Mouse (Mus musculus) layer of hippocampus, postnatal 10 days (tissue): ENCODE data around the gene Srrd. TPM values are rescaled to one million over a fixed set of nuclear protein-coding genes. Genes with fewer than 3 reads are reported as not detected.

Experiments used
- DNase-seq, 2 experiments: peaks; one replicate each; pipeline ENCODE4 v3.0.0; 2021; ENCODE audit warnings: low spot score in 2 of 2
- long read RNA-seq: library from polyadenylated mRNA; stranded (forward); transcript quantifications from one replicate; pipeline ENCODE4 v2.0.0, GENCODE M21; 2023
- total RNA-seq, 2 experiments: library from RNA; stranded (reverse); gene quantifications; 2 replicates each; pipeline ENCODE4 v1.2.3; 2021

Gene Srrd
- 10 to 100 TPM; 26.8 to 27.4 TPM for total RNA-seq
- long read RNA-seq, partial matches to known transcripts, result 21 of 46 reads
- long read RNA-seq, other reads (novel, unspliced or antisense), result 17 of 46 reads

GRCm38 (mm10) chr5:112342463-112343204 lies at the start of gene Srrd, which contains the start of gene Hps4:
Srrd (minus strand) TSS chr5:112343040.
Hps4 (plus strand) TSS chr5:112343083.
- DNase-seq, result peak; percentile 93 to 96

DNA sequence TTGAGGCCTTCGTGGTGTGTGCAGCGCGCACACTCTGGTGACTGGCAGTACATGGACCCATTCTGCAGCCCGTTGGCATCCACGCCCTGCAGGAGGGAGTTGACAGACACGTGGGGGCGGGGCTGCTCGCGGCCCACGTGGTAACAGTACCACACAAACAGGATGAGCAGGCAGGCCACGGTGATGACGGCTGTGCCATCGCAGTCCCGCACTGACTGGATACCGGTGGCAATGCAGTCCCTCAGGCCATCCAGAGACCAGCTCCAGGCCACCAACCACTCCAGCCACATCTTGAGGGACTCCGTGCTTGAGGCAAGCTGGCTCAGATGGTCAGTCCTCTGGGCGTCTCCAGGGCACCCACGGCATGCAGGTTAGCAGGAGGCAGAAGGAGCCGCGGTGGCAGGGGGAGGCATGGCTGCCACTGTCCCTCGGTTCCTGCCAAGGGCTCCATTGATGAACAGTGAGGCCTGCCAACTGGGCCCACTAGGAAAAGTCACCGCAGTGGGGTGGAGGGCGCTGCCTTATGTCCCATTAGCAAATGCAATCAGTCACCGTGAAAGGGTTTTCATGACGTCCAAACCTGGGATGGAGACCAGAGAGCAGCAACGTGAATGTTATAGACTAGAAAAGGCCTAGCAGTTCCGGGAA lies 49.0 kb upstream of the Srrd start:
- DNase-seq, result no peak

DNA sequence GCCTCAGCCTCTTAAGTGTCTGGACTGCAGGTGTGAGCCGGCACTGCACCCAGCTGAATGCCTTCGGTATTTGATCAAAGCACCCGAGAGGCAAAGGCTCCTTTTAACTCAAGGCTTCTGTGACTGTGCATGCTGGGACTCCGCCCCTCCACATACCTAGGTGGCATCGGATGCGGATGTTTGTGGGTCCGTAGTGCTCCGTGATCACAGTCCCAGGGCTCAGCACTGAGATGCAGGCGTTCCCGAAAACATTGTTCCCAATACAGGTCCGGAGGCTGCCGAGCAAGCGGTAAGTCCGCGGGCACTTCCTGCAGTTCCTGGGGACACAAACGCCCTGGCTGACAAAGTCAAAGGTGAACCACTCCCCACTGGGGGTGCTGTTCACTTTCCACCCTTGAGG lies 48.2 kb upstream of the Srrd start:
- no peak for DNase-seq

- DNase-seq, result no peak
These were observed 46.5 kb upstream of the Srrd start for GRCm38 (mm10) chr5:112389352-112389751.

DNA sequence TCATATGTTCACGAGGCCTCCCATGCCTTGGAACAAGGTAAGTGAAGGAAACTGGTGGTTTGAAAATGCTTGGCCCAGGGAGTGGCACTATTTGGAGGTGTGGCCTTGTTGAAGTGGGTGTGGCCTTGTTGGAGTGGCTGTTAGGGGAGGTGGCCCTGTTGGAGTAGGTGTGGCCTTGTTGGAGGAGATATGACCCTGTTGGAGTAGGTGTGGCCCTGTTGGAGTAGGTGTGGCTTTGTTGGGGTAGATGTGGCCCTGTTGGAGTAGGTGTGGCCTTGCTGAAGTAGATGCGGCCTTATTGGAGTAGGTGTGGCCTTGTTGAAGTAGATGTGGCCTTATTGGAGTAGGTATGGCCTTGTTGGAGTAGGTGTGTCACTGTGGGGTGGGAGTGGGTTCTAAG lies 43.1 kb upstream of the Srrd start:
- no peak for DNase-seq

- DNase-seq, result no peak
These were observed 42.1 kb upstream of the Srrd start for GRCm38 (mm10) chr5:112384805-112385472.

GRCm38 (mm10) chr5:112382641-112383330 lies 39.9 kb upstream of the Srrd start:
- peak; percentile 61 to 67 for DNase-seq

DNA sequence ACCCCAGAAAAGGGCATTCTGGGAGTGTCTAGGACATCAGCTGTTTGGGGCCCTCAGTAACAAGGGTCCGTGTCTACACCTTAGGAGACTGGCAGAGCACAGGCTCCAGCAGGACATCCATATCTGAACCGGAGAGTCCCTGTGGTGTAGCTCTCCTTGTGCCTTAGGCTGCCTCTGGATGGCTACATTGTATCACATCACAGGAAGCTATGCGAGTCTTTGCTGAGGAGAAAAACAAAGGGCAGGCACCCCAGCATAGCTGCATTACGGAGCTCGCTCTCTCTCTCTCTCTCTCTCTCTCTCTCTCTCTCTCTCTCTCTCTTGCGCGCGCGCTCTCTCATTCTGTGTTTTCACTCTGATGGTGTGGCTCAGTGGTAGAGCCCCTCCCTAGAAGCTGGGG lies 39.2 kb upstream of the Srrd start:
- DNase-seq, result no peak

GRCm38 (mm10) chr5:112381154-112381553 lies 38.3 kb upstream of the Srrd start:
- no peak for DNase-seq

- no peak for DNase-seq
These were observed 35.9 kb upstream of the Srrd start for GRCm38 (mm10) chr5:112378716-112379115.

GRCm38 (mm10) chr5:112377380-112377779 lies 34.5 kb upstream of the Srrd start:
- no peak for DNase-seq

DNA sequence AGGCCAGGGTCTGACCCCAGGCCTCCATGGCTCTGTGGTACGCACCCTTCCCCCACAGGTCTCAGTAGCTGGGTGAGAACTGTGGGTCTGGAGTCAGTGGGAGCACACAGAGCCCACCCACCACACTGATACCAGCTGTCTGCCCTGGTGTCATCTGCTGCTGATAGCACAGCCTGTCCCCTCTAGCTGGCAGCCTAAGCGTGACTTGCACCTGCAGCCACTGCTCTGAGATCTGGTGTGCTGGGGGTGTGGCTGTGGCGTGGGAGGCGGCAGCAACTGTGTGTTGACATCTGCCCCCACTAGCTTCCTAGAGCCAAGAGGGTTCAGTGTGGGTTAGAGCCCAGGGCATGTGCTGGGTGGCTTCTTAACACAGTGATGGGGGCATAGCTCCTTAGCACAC lies 33.3 kb upstream of the Srrd start:
- no peak for DNase-seq

DNA sequence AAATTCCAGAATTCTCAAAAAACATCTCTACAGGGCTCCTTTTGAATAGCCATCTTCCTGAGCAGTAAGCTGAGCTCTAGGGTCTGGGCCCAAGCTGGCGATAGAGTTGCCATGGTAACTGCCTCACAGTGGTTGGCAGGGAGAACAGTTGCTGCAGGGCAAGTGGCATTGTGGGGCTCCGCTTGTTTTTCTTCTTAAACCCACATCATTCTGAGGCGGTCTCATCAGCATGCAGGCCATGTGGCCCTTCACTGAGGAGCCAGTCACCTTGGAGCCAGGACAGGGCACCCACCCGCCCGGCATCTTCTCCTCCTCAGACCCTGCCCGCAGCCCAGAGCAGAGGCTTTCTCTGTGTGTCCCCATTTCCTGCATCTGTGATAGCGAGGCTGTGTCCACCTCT lies 29.1 kb upstream of the Srrd start:
- peak; percentile 67 to 75 for DNase-seq

DNA sequence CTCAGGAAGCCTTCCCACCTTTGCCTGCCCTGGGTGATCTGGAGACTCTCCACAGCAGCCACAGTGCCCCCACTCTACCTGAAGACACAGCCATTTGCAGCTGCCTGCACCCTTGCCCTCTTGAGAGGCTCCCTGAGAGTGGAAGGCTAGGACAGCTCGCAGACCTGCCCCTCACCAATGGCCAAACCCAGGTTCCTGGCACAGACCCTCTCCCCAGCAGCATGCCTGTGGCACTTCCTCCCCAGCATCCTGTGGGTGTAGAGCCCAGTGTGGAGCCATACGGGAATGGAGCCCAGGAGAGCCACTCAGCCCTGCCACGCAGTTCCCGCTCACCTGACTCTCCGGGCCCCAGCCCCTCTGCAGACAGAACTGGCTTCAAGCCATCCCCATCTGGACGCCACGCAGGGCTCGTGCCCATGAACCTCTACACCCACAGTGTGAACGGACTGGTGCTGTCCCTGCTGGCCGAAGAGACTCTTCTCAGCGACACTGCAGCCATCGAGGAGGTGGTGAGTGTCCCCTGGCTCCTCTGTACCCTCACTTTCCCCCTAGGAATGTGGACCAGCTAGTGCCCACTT lies 27.5 kb upstream of the Srrd start:
- no peak for DNase-seq

DNA sequence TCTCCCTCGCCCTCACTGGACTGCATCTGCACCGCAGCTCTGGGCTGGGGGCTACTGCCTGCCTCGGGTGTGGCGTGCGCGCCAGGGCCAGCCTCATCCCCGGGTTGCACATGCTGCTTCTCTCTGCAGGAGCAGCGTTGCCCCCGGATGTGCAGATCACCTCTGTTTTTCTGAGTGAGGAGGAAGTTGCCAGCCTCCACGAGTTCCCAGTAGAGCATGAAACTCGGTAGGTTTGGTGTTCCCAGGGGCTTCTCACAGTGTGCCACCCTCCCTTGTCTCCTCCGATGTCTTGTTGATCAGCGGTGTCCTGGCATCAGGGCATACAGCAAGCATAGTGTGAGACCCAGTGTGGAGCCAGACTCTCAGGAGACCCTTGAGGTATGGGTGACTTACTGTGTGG lies 26.5 kb upstream of the Srrd start:
- no peak for DNase-seq

- DNase-seq, result no peak
These were observed 25.8 kb upstream of the Srrd start for GRCm38 (mm10) chr5:112368666-112369065.

DNA sequence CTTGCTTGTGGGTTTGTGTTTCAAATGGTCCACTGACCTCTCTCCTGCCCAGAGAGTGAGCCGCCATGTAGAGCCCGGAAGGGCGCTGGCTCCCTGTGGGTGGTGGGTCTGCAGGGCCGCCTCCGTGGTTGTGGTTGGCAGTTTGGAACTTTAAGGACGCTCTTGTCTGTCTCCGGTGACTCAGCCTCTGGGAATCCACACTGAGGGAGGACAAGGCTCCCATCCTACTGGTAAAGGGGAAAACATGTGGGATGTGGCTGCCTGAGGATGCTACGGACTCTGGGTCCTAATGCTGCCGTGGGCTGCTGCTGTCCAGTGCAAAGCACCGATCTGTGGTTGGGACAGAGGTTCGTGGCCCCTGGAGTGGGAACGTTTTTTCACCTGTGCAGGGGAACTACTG lies 25.1 kb upstream of the Srrd start:
- peak in 1 of 2 experiments; percentile 7 for DNase-seq

GRCm38 (mm10) chr5:112367338-112367737 lies 24.5 kb upstream of the Srrd start:
- DNase-seq, result peak in 1 of 2 experiments; percentile 8

DNA sequence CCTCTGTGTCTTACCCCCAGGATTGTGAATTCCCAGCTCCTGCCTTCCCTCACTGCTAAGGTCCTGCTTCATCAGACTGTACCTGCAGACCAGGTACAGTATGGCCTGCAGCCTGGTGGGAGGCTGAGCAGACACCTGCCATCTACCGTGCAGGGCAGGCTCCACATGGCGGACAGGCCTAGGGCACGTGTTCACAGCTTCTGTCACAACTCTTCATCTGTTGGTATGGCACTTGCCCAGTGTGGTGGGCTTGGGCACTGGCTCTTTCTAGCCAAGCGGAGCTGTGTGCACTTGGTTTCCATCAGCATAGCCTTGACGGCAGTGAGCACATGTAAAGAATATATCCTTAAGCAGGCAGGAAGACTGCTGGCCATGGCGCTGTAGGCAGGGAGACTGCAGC lies 24.0 kb upstream of the Srrd start:
- peak in 1 of 2 experiments; percentile 20 for DNase-seq

- no peak for DNase-seq
These were observed 21.5 kb upstream of the Srrd start for GRCm38 (mm10) chr5:112364184-112364797.

DNA sequence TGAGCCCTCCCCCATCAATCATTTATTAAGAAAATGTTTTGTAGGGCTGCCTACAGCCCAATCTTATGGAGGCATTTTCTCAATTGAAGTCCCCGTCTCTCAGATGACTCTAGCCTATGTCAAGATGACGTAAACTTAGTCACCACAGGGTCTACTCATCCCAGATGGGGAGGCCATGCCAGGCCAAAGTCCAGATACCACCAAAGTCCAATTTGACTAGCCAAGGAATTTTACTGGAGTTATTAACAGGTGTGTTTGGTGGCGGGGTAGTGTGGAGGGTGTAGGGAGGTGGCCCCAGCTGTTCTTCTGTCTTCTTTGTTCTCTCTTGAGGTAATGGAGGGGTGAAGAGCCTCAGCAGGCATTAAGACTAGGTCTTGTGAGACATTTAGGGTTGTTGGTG lies 17.2 kb upstream of the Srrd start:
- DNase-seq, result no peak
